Mouse (Mus musculus) heart, embryonic 13.5 days (tissue): Measurements from ENCODE around the gene Sept9. TPM values are rescaled to one million over a fixed set of nuclear protein-coding genes. Genes with fewer than 3 reads are reported as not detected.
A peak's percentile ranks its signal among the peaks of the same experiment; 100 is the strongest.

ENCODE experiments used
- ATAC-seq: fragments of 200-750 bp; cut with Nextera tagmentation; 2 replicates; pipeline ENCODE4 v1.8.0; 2017; ENCODE audit warnings: moderate TSS enrichment; ENCODE audit not compliant: insufficient number of reproducible peaks, low FRiP score, low TSS enrichment; ENCODE audit errors: extremely low read depth
- H3K27ac ChIP-seq: fragments of 300-500 bp; sonication (generic); replicated peaks from 2 replicates; pipeline ENCODE4 v1.5.1; 2015; ENCODE audit warnings: moderate library complexity, mild to moderate bottlenecking, inconsistent platforms
- H3K27me3 ChIP-seq: fragments of 300-500 bp; sonication (generic); replicated peaks from 2 replicates; pipeline ENCODE4 v1.6.1; 2015; ENCODE audit warnings: mild to moderate bottlenecking, inconsistent platforms
- H3K36me3 ChIP-seq: fragments of 300-500 bp; sonication (generic); 2 replicates; pipeline ENCODE4 v1.6.1; 2015; ENCODE audit warnings: mild to moderate bottlenecking, inconsistent platforms
- H3K4me1 ChIP-seq: fragments of 300-500 bp; sonication (generic); 2 replicates; pipeline ENCODE4 v1.6.1; 2015; ENCODE audit warnings: inconsistent platforms
- H3K4me2 ChIP-seq: fragments of 300-500 bp; sonication (generic); 2 replicates; pipeline ENCODE4 v1.6.1; 2015; ENCODE audit warnings: inconsistent platforms, mild to moderate bottlenecking, moderate library complexity
- H3K4me3 ChIP-seq: fragments of 300-500 bp; sonication (generic); 2 replicates; pipeline ENCODE4 v1.5.1; 2015; ENCODE audit warnings: moderate library complexity, mild to moderate bottlenecking, inconsistent platforms
- H3K9ac ChIP-seq: fragments of 300-500 bp; sonication (generic); 2 replicates; pipeline ENCODE4 v1.6.1; 2015; ENCODE audit warnings: inconsistent platforms, mild to moderate bottlenecking, moderate library complexity
- H3K9me3 ChIP-seq: fragments of 300-500 bp; sonication (generic); 2 replicates; pipeline ENCODE4 v1.6.1; 2016; ENCODE audit warnings: inconsistent platforms
- WGBS: fragments of 180-500 bp; shearing (Covaris S2); methylation state at CpG from one replicate; pipeline ENCODE4 v1.1.7; 2015; ENCODE audit warnings: mixed read lengths; 5-methylcytosine and 5-hydroxymethylcytosine counted together
- polyA plus RNA-seq: library from polyadenylated mRNA; unstranded; fragments of >200 nt; fragmentation: Nextera tagmentation; extraction: Ambion mirVana; gene quantifications from 2 replicates; pipeline ENCODE4 v1.2.1, GENCODE M21; 2015

Gene Sept9
- polyA plus RNA-seq, 1 experiment from 2014 or later = 75.5 TPM

DNA sequence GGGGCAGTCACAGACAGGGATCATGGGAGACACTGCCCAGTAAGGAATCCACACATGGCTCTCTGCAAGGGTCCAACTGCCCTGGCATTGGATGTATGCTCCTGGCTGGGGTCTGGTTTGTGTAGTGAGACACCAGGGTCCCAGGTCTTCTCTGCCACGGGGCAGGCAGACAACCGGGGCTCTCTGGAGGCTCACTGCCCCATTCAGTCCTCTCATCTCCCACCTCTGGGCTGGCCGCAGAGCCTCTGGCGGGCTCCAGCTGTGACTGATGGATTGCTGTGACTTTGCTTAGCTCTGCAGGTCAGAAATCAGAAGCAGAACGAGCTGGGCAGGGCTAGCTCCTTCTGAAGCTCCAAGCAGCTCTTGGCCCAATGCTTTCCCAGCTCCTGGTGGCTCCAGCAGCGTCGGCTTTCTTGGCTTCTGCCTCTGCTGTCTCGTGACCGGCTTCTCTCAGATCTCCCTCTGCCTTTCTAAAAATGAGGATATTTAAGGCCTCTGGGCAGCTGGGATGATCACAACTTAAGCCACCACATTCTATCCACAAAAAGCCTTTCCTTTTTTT is 36.5 kb downstream of the Sept9 start:
- ATAC-seq = no peak
- H3K9me3 ChIP-seq = no peaks in the 10 kb centered on the region
- peak overlapping the region; percentile 41 for H3K4me2 ChIP-seq
- WGBS = 27% methylated on average over 9 of the region's 9 CpGs
- H3K27ac ChIP-seq = peak overlapping the region; percentile 63
- H3K27me3 ChIP-seq = peaks cover 10% of the 10 kb centered on the region; the same call in 1 of the 2 replicates
- peaks cover 61% of the 10 kb centered on the region for H3K4me1 ChIP-seq
- no peaks in the 10 kb centered on the region for H3K36me3 ChIP-seq
- peak overlapping the region; percentile 67 for H3K9ac ChIP-seq
- no peak overlapping the region for H3K4me3 ChIP-seq

DNA sequence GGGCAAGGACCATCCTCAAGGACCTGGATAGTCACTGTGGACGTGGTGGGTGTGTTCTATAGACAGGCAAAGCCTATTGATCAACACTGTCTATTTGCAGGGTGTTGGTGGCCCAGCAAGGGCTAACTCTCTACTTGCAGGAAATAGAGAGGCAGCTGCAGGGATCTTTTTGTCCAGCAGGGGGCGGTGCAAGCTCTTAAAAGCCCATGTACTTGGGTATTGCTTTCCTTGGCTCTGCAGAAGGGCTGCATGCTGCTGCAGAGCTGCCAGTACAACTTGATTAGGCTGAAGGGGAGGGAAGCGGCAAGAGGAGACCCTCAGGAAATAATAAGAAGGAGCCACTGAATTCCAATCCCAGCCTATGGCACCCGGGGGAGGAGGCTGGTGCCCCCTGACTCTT is 38.7 kb downstream of the Sept9 start:
- 0% methylated on average over 4 of the region's 4 CpGs for WGBS
- H3K9me3 ChIP-seq = no peaks in the 10 kb centered on the region
- H3K4me1 ChIP-seq = peaks cover 59% of the 10 kb centered on the region
- ATAC-seq = no peak
- no peak overlapping the region for H3K9ac ChIP-seq
- H3K4me2 ChIP-seq = no peak overlapping the region
- no peaks in the 10 kb centered on the region for H3K36me3 ChIP-seq
- H3K4me3 ChIP-seq = no peak overlapping the region
- no peak overlapping the region for H3K27ac ChIP-seq
- peaks cover 10% of the 10 kb centered on the region; the same call in 1 of the 2 replicates for H3K27me3 ChIP-seq

DNA sequence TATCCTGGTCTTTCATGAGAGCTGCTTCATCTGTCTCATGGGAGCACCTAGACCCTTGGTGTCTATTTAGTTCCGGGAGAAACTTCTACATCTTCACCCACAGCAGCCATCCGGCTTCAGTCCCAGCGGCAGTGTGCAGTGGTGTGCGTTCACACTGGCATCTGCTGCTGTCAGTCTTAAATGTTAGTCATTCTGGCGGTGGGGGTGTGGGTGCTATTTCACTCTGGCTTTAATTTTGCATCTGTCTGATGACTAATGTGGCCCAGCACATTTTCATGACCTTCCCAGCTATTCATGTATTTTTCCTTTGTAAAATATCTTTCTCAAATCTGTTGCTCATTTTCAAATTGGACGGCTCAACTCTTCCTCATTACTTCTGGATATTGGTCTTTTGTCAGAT is 40.2 kb downstream of the Sept9 start:
- Histone ChIP-seq H3K27me3 (peaks cover under 1% of the 10 kb centered on the region; the same call in 1 of the 2 replicates), H3K9ac (no peak overlapping the region), H3K4me3 (no peak overlapping the region), H3K4me1 (peaks cover 45% of the 10 kb centered on the region), H3K4me2 (no peak overlapping the region), H3K9me3 (no peaks in the 10 kb centered on the region), H3K36me3 (no peaks in the 10 kb centered on the region), H3K27ac (no peak overlapping the region)
- WGBS = 80% methylated on average over 6 of the region's 6 CpGs
- no peak for ATAC-seq

- no peak overlapping the region for H3K4me2 ChIP-seq
- H3K27ac ChIP-seq = no peak overlapping the region
- peaks cover 4% of the 10 kb centered on the region; the same call in 1 of the 2 replicates for H3K27me3 ChIP-seq
- no peaks in the 10 kb centered on the region for H3K9me3 ChIP-seq
- H3K4me3 ChIP-seq = no peak overlapping the region
- 66% methylated on average over 9 of the region's 9 CpGs for WGBS
- no peak overlapping the region for H3K9ac ChIP-seq
- ATAC-seq = no peak
- no peaks in the 10 kb centered on the region for H3K36me3 ChIP-seq
- peaks cover 38% of the 10 kb centered on the region for H3K4me1 ChIP-seq
Measured at GRCm38 (mm10) chr11:117240322-117240721, 40.9 kb downstream of the Sept9 start.

- Histone ChIP-seq H3K27me3 (peaks cover 7% of the 10 kb centered on the region; the same call in 1 of the 2 replicates), H3K9me3 (no peaks in the 10 kb centered on the region), H3K4me2 (no peak overlapping the region), H3K4me3 (no peak overlapping the region), H3K9ac (no peak overlapping the region), H3K4me1 (peaks cover 32% of the 10 kb centered on the region), H3K27ac (0 out of 2 replicates have a peak overlapping the region, but pooled peaks have one; percentile 12), H3K36me3 (no peaks in the 10 kb centered on the region)
- 67% methylated on average over 11 of the region's 11 CpGs for WGBS
- no peak for ATAC-seq
Measured at GRCm38 (mm10) chr11:117240861-117241738, 41.6 kb downstream of the Sept9 start.

GRCm38 (mm10) chr11:117242339-117243084 is 43.1 kb downstream of the Sept9 start:
- WGBS = 70% methylated on average over 10 of the region's 10 CpGs
- H3K4me1 ChIP-seq = peaks cover 42% of the 10 kb centered on the region
- H3K4me3 ChIP-seq = no peak overlapping the region
- H3K9me3 ChIP-seq = no peaks in the 10 kb centered on the region
- H3K27me3 ChIP-seq = peaks cover 7% of the 10 kb centered on the region; the same call in 1 of the 2 replicates
- H3K4me2 ChIP-seq = no peak overlapping the region
- no peaks in the 10 kb centered on the region for H3K36me3 ChIP-seq
- no peak overlapping the region for H3K9ac ChIP-seq
- ATAC-seq = no peak
- H3K27ac ChIP-seq = peak overlapping the region; percentile 40; the same call in 1 of the 2 replicates

DNA sequence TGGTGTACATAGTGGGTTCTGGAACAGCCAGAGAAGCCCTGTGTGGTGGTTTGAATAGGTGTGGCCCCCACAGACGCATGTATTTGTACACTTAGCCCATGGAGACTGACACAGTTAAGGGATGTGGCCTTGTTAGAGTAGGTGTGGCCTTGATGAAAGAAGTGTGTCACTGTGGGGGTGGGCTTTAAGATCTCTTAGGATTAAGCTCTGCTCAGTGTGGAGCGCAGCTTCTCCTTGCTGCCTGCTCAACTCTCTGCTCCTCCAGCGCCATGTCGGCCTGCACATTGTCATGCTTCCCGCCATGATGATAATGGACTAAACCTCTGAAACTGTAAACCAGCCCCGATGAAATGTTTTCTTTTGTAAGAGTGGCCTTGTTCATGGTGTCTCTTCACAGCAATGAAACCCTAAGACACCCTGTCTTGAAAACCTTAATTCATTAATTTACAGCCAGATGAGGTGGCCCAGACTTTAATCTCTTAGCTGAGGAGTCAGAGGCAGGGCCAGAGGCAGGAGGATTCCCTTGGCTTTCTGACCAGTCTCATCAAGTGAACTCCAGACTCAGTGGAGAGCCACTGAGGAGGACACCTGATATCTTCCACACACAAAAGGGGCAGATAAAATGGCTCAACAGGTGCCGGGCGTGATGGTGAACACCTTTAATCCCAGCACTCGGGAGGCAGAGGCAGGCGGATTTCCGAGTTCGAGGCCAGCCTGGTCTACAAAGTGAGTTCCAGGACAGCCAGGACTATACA is 44.3 kb downstream of the Sept9 start:
- H3K4me2 ChIP-seq = no peak overlapping the region
- H3K9me3 ChIP-seq = no peaks in the 10 kb centered on the region
- no peak overlapping the region for H3K9ac ChIP-seq
- 70% methylated on average over 12 of the region's 12 CpGs for WGBS
- H3K4me3 ChIP-seq = no peak overlapping the region
- H3K4me1 ChIP-seq = peaks cover 51% of the 10 kb centered on the region
- ATAC-seq = no peak
- H3K36me3 ChIP-seq = no peaks in the 10 kb centered on the region
- no peak overlapping the region for H3K27ac ChIP-seq
- H3K27me3 ChIP-seq = 0 out of 2 replicates have a peak, but pooled peaks cover 7% of the 10 kb centered on the region

DNA sequence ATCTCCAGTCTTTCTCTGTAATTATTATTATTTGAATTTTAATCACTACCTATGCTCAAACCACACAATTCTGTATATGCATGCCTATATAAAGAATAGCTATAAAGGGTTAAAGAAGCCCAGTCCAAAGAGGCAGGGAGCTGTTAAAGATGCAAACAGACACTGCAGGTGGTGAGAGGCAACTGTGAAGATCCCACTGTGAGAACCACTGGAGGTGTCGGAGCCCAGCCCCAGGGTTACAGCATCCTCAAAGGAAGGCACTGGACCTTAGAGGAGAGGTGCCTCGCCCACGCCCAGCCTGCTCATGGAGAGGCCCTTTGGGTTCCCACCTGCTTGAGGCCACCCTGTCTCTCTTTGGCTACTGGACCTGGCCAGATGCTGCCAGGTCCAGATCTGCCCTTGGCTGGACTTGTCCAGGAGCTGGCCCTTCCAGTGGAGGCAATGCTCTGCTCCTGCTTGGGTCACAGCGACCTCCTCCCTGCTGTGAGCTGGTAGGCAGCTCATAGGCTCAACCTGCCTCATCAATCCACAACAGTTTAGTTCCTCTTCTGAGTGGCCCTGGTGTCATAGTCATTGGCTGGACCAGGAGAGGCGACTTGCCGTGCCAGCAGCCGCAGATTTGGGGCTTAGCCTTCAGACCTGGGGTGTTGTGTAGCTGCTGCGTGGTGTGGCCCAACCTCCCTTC is 45.7 kb downstream of the Sept9 start:
- Histone ChIP-seq H3K4me1 (peaks cover 62% of the 10 kb centered on the region), H3K9me3 (no peaks in the 10 kb centered on the region), H3K27me3 (0 out of 2 replicates have a peak, but pooled peaks cover 7% of the 10 kb centered on the region), H3K9ac (no peak overlapping the region), H3K4me2 (no peak overlapping the region), H3K36me3 (no peaks in the 10 kb centered on the region), H3K27ac (no peak overlapping the region), H3K4me3 (no peak overlapping the region)
- ATAC-seq = no peak
- WGBS = 68% methylated on average over 8 of the region's 8 CpGs

DNA sequence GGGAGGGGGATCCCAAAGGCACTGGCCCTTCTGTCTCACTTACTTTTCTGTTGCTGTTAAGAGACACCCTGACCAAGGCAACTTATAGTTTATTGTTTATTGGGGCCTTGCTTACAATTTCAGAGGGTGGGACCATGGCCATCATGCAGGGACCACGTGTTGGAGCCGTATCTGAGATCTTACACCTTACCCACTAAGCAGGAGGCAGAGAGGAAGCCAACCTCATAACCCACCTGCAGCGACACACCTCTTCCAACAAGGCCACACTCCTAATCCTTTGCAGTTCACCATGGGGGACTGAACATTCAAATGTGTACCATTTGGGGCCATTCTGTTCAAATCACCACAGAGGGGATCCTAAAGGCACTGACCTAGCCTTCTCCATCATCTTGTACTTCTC is 46.4 kb downstream of the Sept9 start:
- WGBS = 72% methylated on average over 3 of the region's 3 CpGs
- ATAC-seq = no peak
- no peak overlapping the region for H3K9ac ChIP-seq
- H3K9me3 ChIP-seq = no peaks in the 10 kb centered on the region
- no peaks in the 10 kb centered on the region for H3K36me3 ChIP-seq
- no peak overlapping the region for H3K4me2 ChIP-seq
- no peak overlapping the region for H3K27ac ChIP-seq
- peaks cover 56% of the 10 kb centered on the region for H3K4me1 ChIP-seq
- no peak overlapping the region for H3K4me3 ChIP-seq
- H3K27me3 ChIP-seq = 0 out of 2 replicates have a peak, but pooled peaks cover 7% of the 10 kb centered on the region

- Histone ChIP-seq H3K9me3 (no peaks in the 10 kb centered on the region), H3K27me3 (0 out of 2 replicates have a peak, but pooled peaks cover 7% of the 10 kb centered on the region), H3K4me3 (no peak overlapping the region), H3K36me3 (no peaks in the 10 kb centered on the region), H3K27ac (no peak overlapping the region), H3K9ac (no peak overlapping the region), H3K4me2 (no peak overlapping the region), H3K4me1 (peaks cover 51% of the 10 kb centered on the region)
- 68% methylated on average over 8 of the region's 8 CpGs for WGBS
- ATAC-seq = no peak
Measured at GRCm38 (mm10) chr11:117246286-117246685, 46.8 kb downstream of the Sept9 start.
